10 mouse cellular contexts compared by ENCODE assay signal in genomic region chr16:90407541-90408289, GRCm38 (mm10). TPM values are rescaled to one million over a fixed set of nuclear protein-coding genes. Genes with fewer than 3 reads are reported as not detected.
DNase-seq lines count a peak whose midpoint lies in the region; ATAC-seq and TF ChIP-seq lines count a peak whose summit lies in the region.
"Had no signal": no experiment of that assay in that cellular context is flagged by ENCODE, and none has a peak within 500 bp of the region (broad histone marks: within the 10 kb centered on the region; RNA-seq: fewer than 3 reads in every experiment).

No protein-coding gene starts in this region.

- DNase-seq in heart, adult 2 months, result no peak
- DNase-seq in NIH3T3 (ENCODE audit: low read depth), result peak; percentile 34
- peak; percentile 50 for DNase-seq in hindbrain, embryonic 10.5 days (ENCODE audit: low spot score)
- DNase-seq in testis, postnatal 10 days (ENCODE audit: low spot score), result no peak
- DNase-seq: adrenal gland, postnatal 36 days had no signal

- peaks cover 16% of the 10 kb centered on the region for H3K36me3 ChIP-seq in heart, embryonic 12.5 days
- no peaks in the 10 kb centered on the region for H3K36me3 ChIP-seq in heart, adult 2 months (ENCODE audit: control insufficient read depth, insufficient read depth, low read length)
- H3K36me3 ChIP-seq in hindbrain, embryonic 10.5 days, result peaks cover 27% of the 10 kb centered on the region
- peaks cover 4% of the 10 kb centered on the region; the same call in 1 of the 2 replicates for H3K36me3 ChIP-seq in midbrain, embryonic 13.5 days

- H3K4me3 ChIP-seq in heart, embryonic 12.5 days, result no peak overlapping the region
- no peak overlapping the region for H3K4me3 ChIP-seq in heart, adult 2 months
- peak overlapping the region; percentile 4; the same call in 1 of the 2 replicates for H3K4me3 ChIP-seq in hindbrain, embryonic 10.5 days
- H3K4me3 ChIP-seq in midbrain, embryonic 13.5 days (replicated peaks), result no peak overlapping the region

- peak overlapping the region; percentile 46; the same call in 1 of the 2 replicates for H3K9ac ChIP-seq in heart, embryonic 12.5 days
- H3K9ac ChIP-seq in heart, adult 2 months (ENCODE audit: low read depth, low read length), result no peak overlapping the region
- peak overlapping the region; percentile 36 for H3K9ac ChIP-seq in midbrain, embryonic 13.5 days (replicated peaks)

- no peak for TF ChIP-seq CTCF in heart, adult 2 months (IDR thresholded peaks at IDR 0.05)

- H3K4me2 ChIP-seq in heart, embryonic 12.5 days, result peak overlapping the region; percentile 35
- peak overlapping the region; percentile 17 for H3K4me2 ChIP-seq in midbrain, embryonic 13.5 days (replicated peaks)

- H3K79me2 ChIP-seq in heart, adult 2 months (replicated peaks; ENCODE audit: control insufficient read depth, insufficient read depth, low read length), result no peaks in the 10 kb centered on the region

- WGBS in heart, embryonic 12.5 days, result 36% methylated on average over 12 of the region's 12 CpGs
- 75% methylated on average over 12 of the region's 12 CpGs for WGBS in heart, adult 2 months
- WGBS in hindbrain, embryonic 10.5 days, result 20% methylated on average over 12 of the region's 12 CpGs
- 21% methylated on average over 12 of the region's 12 CpGs for WGBS in midbrain, embryonic 13.5 days

- TF ChIP-seq POLR2A in heart, adult 2 months (IDR thresholded peaks at IDR 0.05; ENCODE audit: insufficient read depth, low read depth, low read length), result no peak

- no peak for ATAC-seq in heart, embryonic 12.5 days (ENCODE audit: insufficient number of reproducible peaks, low FRiP score)
- ATAC-seq in midbrain, embryonic 13.5 days, result peak; percentile 77
- no peak for ATAC-seq in megakaryocyte progenitor cell, adult 5-6 weeks (replicated peaks; ENCODE audit: poor library complexity)
- no peak for ATAC-seq in erythroid progenitor cell, adult 5-6 weeks (replicated peaks; ENCODE audit: low FRiP score, poor library complexity, severe bottlenecking)

- peak overlapping the region; percentile 83 for H3K27ac ChIP-seq in heart, embryonic 12.5 days (ENCODE audit: poor library complexity, severe bottlenecking)
- H3K27ac ChIP-seq in heart, adult 2 months, result no peak overlapping the region
- peak overlapping the region; percentile 78 for H3K27ac ChIP-seq in hindbrain, embryonic 10.5 days
- H3K27ac ChIP-seq in midbrain, embryonic 13.5 days, result peak overlapping the region; percentile 68

- intact Hi-C loops in heart, adult 2 months (cut with DNase I), result no loop called here

- no peak for TF ChIP-seq EP300 in heart, adult 2 months (IDR thresholded peaks at IDR 0.05; ENCODE audit: insufficient read depth, low read depth, low read length)

- H3K4me1 ChIP-seq in heart, embryonic 12.5 days (replicated peaks), result peaks cover 74% of the 10 kb centered on the region
- H3K4me1 ChIP-seq in heart, adult 2 months (ENCODE audit: control insufficient read depth, insufficient read depth, low read length), result no peaks in the 10 kb centered on the region
- H3K4me1 ChIP-seq in hindbrain, embryonic 10.5 days (replicated peaks), result peaks cover 57% of the 10 kb centered on the region
- H3K4me1 ChIP-seq in midbrain, embryonic 13.5 days (replicated peaks), result peaks cover 29% of the 10 kb centered on the region

- H3K27me3 ChIP-seq in heart, embryonic 12.5 days (replicated peaks), result no peaks in the 10 kb centered on the region
- no peaks in the 10 kb centered on the region for H3K27me3 ChIP-seq in heart, adult 2 months (ENCODE audit: control insufficient read depth, insufficient read depth, low read length)
- H3K27me3 ChIP-seq in hindbrain, embryonic 10.5 days (ENCODE audit: insufficient read depth, poor library complexity, severe bottlenecking), result no peaks in the 10 kb centered on the region
- H3K27me3 ChIP-seq in midbrain, embryonic 13.5 days, result no peaks in the 10 kb centered on the region

- no peaks in the 10 kb centered on the region for H3K9me3 ChIP-seq in heart, embryonic 12.5 days (replicated peaks)
- peaks cover 3% of the 10 kb centered on the region; the same call in 1 of the 2 replicates for H3K9me3 ChIP-seq in hindbrain, embryonic 10.5 days
- no peaks in the 10 kb centered on the region for H3K9me3 ChIP-seq in midbrain, embryonic 13.5 days

RNA-seq across cellular contexts. Expression of gene Hunk, which starts 21.9 kb away (rescaled TPM):
- polyA plus RNA-seq in heart, embryonic 12.5 days (2016; fragmentation: Nextera tagmentation; extraction: Ambion mirVana), result 19.3 and 22.4 TPM in 2 replicates
- total RNA-seq in heart, adult 2 months (2021), result under 1 TPM; 0.44 to 0.59 TPM
- 0.53 and 0.59 TPM in 2 replicates for polyA plus RNA-seq in heart, adult 2 months (2012; rRNA removed)
- polyA plus RNA-seq in hindbrain, embryonic 10.5 days (2016; fragmentation: Nextera tagmentation; extraction: Ambion mirVana), result 12.7 and 14.4 TPM in 2 replicates
- 6.5 and 8.5 TPM in 2 replicates for polyA plus RNA-seq in midbrain, embryonic 13.5 days (2015; fragmentation: Nextera tagmentation; extraction: Ambion mirVana)
- not detected in 2 replicates for total RNA-seq in megakaryocyte progenitor cell, adult 5-6 weeks (2015)
- not detected in 2 replicates for total RNA-seq in megakaryocyte progenitor cell, adult 5-6 weeks (2017)
- not detected in 2 replicates for total RNA-seq in erythroid progenitor cell, adult 5-6 weeks (2015; ENCODE audit: low replicate concordance)
- total RNA-seq in erythroid progenitor cell, adult 5-6 weeks (2017; ENCODE audit: low replicate concordance), result not detected in 2 replicates
- total RNA-seq: megakaryocyte, adult 5-6 weeks had no signal

Comparison
In these comparisons a context has a peak if more than half of its experiments do, and no peak if none do; other contexts are left out.
1. DNase-seq: peak in NIH3T3 (single experiment) and hindbrain, embryonic 10.5 days (single experiment); none in heart, adult 2 months (0 of 2) and testis, postnatal 10 days (single experiment).